Mouse (Mus musculus) forebrain, embryonic 14.5 days (tissue): ENCODE results near the gene Kif1c. TPM values are rescaled to one million over a fixed set of nuclear protein-coding genes. Genes with fewer than 3 reads are reported as not detected.

Experiments used
- ATAC-seq: fragments of 200-750 bp; cut with Nextera tagmentation; 2 replicates; pipeline ENCODE4 v1.8.0; 2017; ENCODE audit warnings: mild to moderate bottlenecking, moderate library complexity
- DNase-seq: peaks from one replicate; pipeline ENCODE4 v3.0.0-alpha.2; 2015; ENCODE audit warnings: low spot score
- H3K27ac ChIP-seq: fragments of 300-500 bp; sonication (generic); 2 replicates; pipeline ENCODE4 v1.5.1; 2014; ENCODE audit warnings: low read depth, mild to moderate bottlenecking, control low read depth, low read length, moderate library complexity
- H3K27me3 ChIP-seq: fragments of 300-500 bp; sonication (generic); replicated peaks from 2 replicates; pipeline ENCODE4 v1.6.1; 2014; ENCODE audit warnings: low read length, control low read depth, mixed read lengths; ENCODE audit not compliant: control insufficient read depth, insufficient read depth
- H3K36me3 ChIP-seq: fragments of 300-500 bp; sonication (generic); 2 replicates; pipeline ENCODE4 v1.6.1; 2014; ENCODE audit warnings: low read length, control low read depth; ENCODE audit not compliant: control insufficient read depth, insufficient read depth
- H3K4me1 ChIP-seq: fragments of 300-500 bp; sonication (generic); 2 replicates; pipeline ENCODE4 v1.6.1; 2014; ENCODE audit warnings: antibody characterized with exemption, low read length, control low read depth; ENCODE audit not compliant: control insufficient read depth, insufficient read depth
- H3K4me2 ChIP-seq: fragments of 300-500 bp; sonication (generic); 2 replicates; pipeline ENCODE4 v1.6.1; 2014; ENCODE audit warnings: mild to moderate bottlenecking, control low read depth, low read length
- H3K4me3 ChIP-seq: fragments of 300-500 bp; sonication (generic); 2 replicates; pipeline ENCODE4 v1.5.1; 2014; ENCODE audit warnings: low read depth, low read length, control low read depth
- H3K9ac ChIP-seq: fragments of 300-500 bp; sonication (generic); 2 replicates; pipeline ENCODE4 v1.6.1; 2014; ENCODE audit warnings: mild to moderate bottlenecking, low read length, control low read depth, moderate library complexity
- H3K9me3 ChIP-seq: fragments of 300-500 bp; sonication (generic); replicated peaks from 2 replicates; pipeline ENCODE4 v1.6.1; 2016; ENCODE audit warnings: low read length, control low read depth, mixed read lengths; ENCODE audit not compliant: control insufficient read depth
- WGBS: fragments of 180-500 bp; shearing (Covaris S2); extraction: QIAGEN DNeasy Blood & Tissue Kit; methylation state at CpG from one replicate; pipeline ENCODE4 v1.1.7; 2014; 5-methylcytosine and 5-hydroxymethylcytosine counted together
- polyA plus RNA-seq: library from polyadenylated mRNA; unstranded; fragments of >200 nt; fragmentation: Nextera tagmentation; extraction: Ambion mirVana; gene quantifications from 2 replicates; pipeline ENCODE4 v1.2.1, GENCODE M21; 2014

The Kif1c gene
- 4.6 and 4.7 TPM in 2 replicates for polyA plus RNA-seq

DNA sequence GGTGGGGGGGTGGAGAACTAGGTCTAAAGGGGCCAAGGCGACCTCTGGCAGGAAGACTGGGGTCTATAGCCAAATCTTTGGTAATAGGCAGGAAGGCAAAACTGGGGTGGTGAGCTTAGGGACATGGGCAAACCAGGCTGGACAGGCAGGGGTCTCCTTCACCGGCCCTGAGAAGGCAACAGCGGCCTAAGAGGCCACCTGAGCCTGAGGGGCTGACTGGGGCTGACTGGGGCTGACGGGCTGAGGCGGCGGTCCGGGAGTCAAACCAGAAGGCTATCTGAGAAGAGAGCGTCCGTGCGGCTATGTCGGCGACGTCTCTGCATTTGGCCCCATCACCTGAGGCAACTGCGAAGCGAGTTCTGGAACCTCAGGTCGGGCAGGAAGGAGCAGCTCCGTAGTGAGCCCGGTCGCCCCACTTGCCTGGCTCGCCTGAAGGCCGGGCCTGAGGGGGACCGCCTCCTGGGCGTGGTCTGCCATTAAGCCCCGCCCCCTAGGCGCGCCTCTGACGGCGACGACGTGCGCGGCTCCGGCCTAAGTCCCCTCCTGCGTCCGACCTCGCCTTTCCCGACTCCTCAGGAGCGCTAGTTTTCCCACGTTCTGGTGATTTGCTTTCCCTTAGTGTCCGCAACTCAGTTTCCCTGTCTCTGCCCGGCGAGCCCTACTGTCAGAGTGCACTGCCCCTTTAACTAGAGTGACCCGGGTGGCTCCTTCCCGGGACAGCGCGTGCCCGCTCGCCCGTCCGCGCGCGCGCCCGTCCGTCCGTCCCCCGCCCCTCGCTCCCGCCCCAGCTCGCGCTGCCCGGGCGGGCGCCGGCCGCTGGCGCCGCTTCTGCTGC lies at the start of gene Kif1c, which contains the start of gene Inca1:
Gene Kif1c, plus strand, starts transcription at position 827 of the 835 bp plus-strand sequence.
Gene Inca1, minus strand, starts transcription at position 434 of the 835 bp plus-strand sequence.
- peaks cover 15% of the 10 kb centered on the region for H3K36me3 ChIP-seq
- WGBS, result under 1% methylated on average over 68 of the region's 69 CpGs

DNA sequence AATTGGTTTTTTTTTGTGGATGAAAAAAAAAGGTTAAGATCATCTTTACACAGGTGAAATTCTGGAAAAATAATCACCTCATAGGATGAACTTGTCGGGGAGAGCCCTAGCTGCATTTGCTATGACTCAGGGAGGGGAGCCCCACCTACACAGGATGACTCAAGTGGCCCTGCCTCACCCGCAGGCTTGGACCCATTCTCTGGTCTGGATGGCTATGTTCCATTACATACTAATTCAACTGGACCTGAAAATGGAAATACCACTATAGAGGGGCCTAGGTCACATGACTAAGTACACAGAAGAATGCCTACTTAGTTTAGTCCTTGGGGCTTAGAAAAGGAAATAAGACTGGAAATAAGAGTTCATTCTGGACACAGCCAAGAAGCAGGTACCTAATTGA lies 49.0 kb upstream of the Kif1c start:
- Histone ChIP-seq H3K4me3 (no peak overlapping the region), H3K4me1 (peaks cover 32% of the 10 kb centered on the region), H3K27me3 (no peaks in the 10 kb centered on the region), H3K36me3 (peaks cover 47% of the 10 kb centered on the region), H3K9ac (no peak overlapping the region), H3K9me3 (no peaks in the 10 kb centered on the region), H3K27ac (no peak overlapping the region), H3K4me2 (no peak overlapping the region)
- WGBS, result 70% methylated on average over 2 of the region's 2 CpGs
- DNase-seq, result no peak
- ATAC-seq, result no peak

More for the DNA sequence above, at the start of gene Kif1c, which contains the start of gene Inca1:
- H3K4me2 ChIP-seq, result peak within 1 kb of the TSS; percentile 80
- peak; percentile 98 for ATAC-seq
- H3K9me3 ChIP-seq, result no peaks in the 10 kb centered on the region
- peak; percentile 92 for DNase-seq
- no peaks in the 10 kb centered on the region for H3K27me3 ChIP-seq
- H3K4me3 ChIP-seq, result peak within 1 kb of the TSS; percentile 89
- H3K27ac ChIP-seq, result peak within 1 kb of the TSS; percentile 78
- H3K4me1 ChIP-seq, result peaks cover 12% of the 10 kb centered on the region
- H3K9ac ChIP-seq, result peak within 1 kb of the TSS; percentile 93

DNA sequence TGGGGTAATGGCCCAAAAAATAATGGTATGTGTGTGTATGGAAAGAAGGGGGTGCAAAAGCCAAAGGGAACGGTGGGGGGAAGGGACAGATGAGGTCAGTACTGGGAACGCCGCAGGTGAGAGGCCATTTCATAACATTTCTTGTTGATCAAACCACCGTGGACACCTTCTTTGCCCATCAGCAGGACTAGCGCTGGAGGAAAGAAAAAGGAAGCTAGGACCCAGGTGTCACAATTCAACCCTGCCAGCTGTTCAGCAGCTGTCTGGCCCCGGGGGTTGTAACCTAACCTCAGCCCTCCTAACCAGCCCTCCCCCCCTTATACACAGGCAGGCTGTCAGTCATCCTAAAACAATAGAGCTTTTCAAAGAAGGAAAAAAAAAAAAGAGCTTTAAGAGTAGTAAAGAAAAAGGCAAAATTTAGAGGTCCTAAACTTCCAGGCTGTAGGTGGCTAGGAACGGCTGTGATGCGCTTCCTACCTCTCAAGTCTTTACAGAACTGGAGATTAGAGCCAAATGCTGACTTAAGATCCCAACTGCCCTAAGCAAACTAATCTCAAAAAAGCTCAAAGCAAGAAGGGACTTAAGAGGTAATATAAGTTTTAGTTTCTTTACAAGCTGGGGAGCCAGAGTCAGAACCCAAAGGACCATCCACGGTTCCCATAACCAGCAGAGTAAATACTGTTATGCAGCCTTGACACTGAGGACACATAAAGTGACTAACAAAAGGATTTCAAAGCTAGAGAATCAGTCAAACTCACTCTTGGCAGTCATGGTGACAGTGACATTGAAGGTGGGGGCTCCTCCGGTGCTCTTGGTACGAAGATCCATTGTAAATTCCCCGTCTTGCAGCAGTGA lies 48.1 kb upstream of the Kif1c start:
- Histone ChIP-seq H3K27me3 (no peaks in the 10 kb centered on the region), H3K36me3 (peaks cover 47% of the 10 kb centered on the region), H3K9me3 (no peaks in the 10 kb centered on the region), H3K4me1 (peaks cover 34% of the 10 kb centered on the region), H3K27ac (no peak overlapping the region), H3K9ac (peak overlapping the region; percentile 37), H3K4me3 (peak overlapping the region; percentile 100), H3K4me2 (peak overlapping the region; percentile 91)
- WGBS, result 78% methylated on average over 12 of the region's 12 CpGs
- ATAC-seq (no peak), DNase-seq (no peak)

DNA sequence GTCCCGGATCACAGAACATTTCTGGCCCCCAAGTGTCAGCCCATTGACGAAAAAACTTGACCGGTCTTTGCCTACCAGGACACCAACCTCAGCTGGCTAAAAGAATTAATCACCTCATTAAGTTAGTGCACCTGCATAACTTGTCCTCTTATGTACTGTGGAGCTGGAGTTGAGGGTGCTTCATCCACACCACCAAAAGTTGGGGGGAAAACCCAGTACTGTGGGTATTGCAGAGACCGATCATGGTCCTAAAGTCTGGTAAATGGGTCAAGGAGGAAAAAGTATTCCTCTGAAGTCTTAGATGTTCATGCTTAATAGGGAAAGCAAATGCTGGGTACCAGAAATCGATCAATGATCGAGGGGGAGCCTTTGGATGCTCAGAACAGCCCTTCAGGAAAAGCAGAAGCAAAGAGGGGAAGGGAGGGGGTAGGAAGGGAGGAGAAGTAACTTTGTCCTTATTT lies 47.4 kb upstream of the Kif1c start:
- Histone ChIP-seq H3K27ac (peak overlapping the region; percentile 95), H3K9me3 (no peaks in the 10 kb centered on the region), H3K4me1 (peaks cover 32% of the 10 kb centered on the region), H3K9ac (peak overlapping the region; percentile 97), H3K36me3 (peaks cover 47% of the 10 kb centered on the region), H3K4me2 (peak overlapping the region; percentile 91), H3K27me3 (no peaks in the 10 kb centered on the region), H3K4me3 (peak overlapping the region; percentile 100)
- WGBS, result 60% methylated on average over 6 of the region's 6 CpGs
- ATAC-seq (no peak), DNase-seq (no peak)

DNA sequence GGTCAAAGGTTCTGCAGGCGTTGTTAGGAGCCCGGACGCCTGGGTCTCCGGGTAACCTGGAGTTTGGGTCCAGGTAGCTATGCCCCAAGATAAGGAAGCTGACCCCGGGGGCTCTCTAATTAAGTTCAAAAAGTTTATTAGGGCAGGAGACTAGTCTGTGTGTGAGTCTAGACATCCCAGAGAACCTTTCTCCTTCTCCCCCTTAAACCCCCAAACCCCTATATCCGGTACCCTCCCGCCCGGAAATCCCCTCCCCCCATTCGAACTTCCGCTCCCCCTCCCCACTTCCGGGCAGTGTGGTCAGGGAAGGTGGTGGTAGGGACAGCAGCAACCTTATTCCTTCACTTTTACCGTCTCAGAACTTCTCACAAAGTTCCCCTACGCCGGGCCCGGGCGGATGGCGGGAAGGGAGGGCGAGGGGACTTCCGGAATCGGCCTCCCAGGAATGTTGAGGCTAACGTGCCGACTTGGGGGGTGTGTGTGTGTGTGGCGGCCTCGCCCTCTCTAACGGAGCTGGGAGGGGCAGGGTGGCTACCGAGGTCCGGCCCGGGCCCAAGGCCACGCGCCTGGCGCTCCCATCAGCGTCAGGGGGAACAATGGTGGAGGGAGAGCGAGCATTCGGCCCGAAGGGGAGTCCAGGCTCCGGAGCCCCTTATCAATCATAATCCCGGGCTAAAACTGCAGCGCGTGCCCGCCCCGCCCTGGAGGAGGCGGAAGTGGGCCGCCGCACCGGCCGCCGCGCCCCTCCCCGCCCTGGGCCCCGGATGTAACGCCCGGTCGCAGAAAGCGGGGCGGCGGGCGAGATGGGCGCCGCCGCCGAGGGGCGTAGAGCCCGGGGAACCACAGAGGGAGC lies 46.8 kb upstream of the Kif1c start:
- Histone ChIP-seq H3K9ac (peak overlapping the region; percentile 97), H3K9me3 (no peaks in the 10 kb centered on the region), H3K27me3 (no peaks in the 10 kb centered on the region), H3K36me3 (peaks cover 43% of the 10 kb centered on the region), H3K4me1 (peaks cover 26% of the 10 kb centered on the region), H3K27ac (peak overlapping the region; percentile 95), H3K4me3 (peak overlapping the region; percentile 100), H3K4me2 (peak overlapping the region; percentile 91)
- peak; percentile 70 for ATAC-seq
- WGBS, result 1% methylated on average over 58 of the region's 63 CpGs
- peak; percentile 70 for DNase-seq

DNA sequence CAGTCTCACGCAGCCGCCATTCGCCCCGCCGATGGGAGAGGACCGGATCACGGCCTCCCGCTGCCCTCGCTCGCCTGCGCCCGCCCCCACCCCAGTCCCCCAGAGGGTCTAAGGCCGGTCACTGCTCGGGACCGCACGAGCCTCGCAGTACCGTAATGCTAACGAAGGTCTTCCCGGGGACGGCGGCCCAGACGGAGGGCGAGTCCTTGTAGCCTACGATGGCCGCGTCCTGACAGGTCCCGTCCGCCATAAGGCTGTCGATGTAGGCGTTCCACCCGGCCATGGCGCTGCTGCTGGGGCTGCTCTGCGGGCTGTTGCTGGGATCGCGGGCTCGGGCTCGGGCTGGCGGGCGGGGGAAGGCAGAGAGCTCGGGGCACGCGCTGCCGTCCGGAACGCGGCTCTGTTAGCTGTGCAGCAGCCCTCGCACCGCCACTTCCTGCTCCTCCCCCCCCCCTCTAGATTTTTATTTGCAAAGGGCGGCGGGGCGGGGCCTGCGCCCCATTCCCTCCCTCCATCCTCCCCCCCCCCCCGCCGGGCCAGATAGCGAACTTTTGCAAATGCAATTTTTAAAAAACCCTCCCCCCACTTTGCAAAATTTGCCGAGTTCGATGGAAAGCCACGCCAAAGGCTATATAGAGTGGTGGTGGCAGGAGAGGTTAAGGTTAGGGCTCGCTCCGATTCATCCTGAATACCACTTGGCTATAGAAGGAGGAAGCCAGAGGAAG lies 46.0 kb upstream of the Kif1c start, which contains the start of gene Pfn1:
Gene Pfn1, minus strand, starts transcription at position 447 of the 725 bp plus-strand sequence.
- no peaks in the 10 kb centered on the region for H3K9me3 ChIP-seq
- DNase-seq (peak; percentile 89), ATAC-seq (peak; percentile 69)
- WGBS, result under 1% methylated on average over 43 of the region's 61 CpGs
- peak within 1 kb of the TSS; percentile 100 for H3K4me3 ChIP-seq
- peaks cover 35% of the 10 kb centered on the region for H3K36me3 ChIP-seq
- H3K4me1 ChIP-seq, result peaks cover 21% of the 10 kb centered on the region
- peak within 1 kb of the TSS; percentile 97 for H3K9ac ChIP-seq
- peak within 1 kb of the TSS; percentile 95 for H3K27ac ChIP-seq
- H3K4me2 ChIP-seq, result peak within 1 kb of the TSS; percentile 91
- H3K27me3 ChIP-seq, result no peaks in the 10 kb centered on the region

DNA sequence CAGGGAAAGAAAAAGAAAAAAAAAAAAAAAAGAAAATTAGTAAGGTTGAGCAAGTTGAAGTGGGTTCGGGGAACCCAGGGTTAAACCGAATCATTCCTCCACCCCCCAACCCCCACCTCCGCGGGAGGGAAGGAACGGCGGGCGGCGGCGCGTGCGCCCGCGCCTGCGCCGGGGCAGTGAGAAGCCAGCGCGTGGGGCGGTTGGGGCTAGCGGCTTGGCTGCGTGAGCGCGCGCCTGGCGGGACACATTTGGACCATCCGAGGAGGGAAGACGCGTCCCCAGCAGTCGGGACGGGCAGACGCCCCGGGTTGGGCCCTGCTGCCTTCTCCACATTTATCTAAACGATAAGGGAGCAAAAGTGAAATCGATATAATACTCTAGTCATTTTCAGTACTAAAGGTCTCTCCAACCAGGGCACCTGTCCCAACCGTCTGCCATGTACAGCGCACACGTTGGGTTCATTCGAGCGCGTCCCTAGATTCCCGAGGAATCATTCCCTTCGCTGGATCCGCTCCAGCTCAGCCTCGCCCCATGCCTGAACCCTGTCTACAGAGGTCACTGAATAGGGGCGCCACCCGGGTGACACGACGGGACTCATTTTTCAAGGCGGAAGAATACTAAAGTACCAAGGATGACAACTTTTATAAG lies 45.3 kb upstream of the Kif1c start:
- Histone ChIP-seq H3K27ac (peak overlapping the region; percentile 95), H3K36me3 (peaks cover 28% of the 10 kb centered on the region), H3K9ac (peak overlapping the region; percentile 97), H3K4me3 (peak overlapping the region; percentile 100), H3K4me1 (peaks cover 21% of the 10 kb centered on the region), H3K4me2 (peak overlapping the region; percentile 91), H3K9me3 (no peaks in the 10 kb centered on the region), H3K27me3 (no peaks in the 10 kb centered on the region)
- under 1% methylated on average over 48 of the region's 48 CpGs for WGBS
- DNase-seq (peak; percentile 89), ATAC-seq (peak; percentile 64)
